Mouse (Mus musculus) kidney, adult 11 months (tissue): ENCODE data around the gene Srcap.

Source experiments
- DNase-seq: peaks from one replicate; pipeline ENCODE4 v3.0.0; 2022

Gene Srcap

DNA sequence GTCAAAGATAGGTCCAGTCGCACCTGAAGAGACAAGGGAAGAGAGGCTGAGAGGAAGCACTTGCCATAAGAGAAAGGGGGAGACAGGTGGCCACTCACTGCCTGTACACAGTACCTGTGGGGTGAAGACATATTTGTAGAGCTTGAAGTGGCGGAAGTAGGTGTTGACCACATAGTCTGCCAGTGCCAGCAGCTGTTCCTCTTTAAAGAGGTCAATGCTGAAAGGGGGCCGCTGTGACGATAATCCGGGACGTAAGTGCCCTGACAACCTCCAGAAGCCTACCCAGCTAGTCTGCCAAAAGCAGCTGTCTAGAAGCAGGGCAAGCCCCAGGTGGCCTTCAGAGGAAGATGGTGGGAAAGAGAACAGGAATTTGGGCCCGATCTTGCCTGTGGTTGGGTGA lies 73.2 kb downstream of the Srcap start:
- DNase-seq = no peak

DNA sequence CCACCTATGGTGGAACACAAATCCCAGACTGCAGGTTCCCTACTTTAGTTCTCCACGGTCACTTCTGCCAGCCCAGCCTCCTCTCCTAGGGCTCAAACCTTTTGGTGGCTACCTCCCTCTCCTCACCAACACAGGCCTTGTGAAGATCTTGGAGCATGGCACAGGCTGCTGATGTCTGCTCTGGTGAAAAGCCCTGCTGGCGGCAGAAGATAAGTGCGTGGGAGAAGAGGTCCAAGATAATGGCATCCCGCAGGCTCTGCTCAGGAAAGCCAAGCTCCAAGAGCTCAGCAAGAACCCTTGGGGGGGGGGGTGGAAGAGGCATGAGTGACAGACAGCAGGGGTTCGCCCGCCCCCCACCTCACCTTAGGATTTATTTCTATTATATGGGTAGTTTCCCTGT lies 74.4 kb downstream of the Srcap start:
- DNase-seq = no peak

DNA sequence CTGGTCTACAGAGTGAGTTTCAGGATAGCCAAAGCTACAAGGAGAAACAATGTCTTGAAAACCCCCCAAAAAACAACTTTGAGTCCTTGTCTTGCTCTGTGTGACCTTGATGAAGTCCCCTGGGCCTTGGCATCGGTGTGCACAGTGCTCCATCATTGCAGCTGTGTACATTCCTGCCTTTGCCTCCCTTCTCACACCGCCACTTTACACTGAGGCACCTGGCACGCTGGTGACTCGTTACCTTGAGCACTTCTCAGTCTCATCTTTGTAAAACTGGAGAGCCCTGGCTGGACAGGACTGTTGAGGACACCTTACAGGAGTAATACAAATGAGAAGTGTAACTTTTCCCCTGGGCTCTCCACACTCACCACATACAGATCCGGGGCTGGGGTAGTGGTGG lies 75.4 kb downstream of the Srcap start:
- DNase-seq = no peak

DNA sequence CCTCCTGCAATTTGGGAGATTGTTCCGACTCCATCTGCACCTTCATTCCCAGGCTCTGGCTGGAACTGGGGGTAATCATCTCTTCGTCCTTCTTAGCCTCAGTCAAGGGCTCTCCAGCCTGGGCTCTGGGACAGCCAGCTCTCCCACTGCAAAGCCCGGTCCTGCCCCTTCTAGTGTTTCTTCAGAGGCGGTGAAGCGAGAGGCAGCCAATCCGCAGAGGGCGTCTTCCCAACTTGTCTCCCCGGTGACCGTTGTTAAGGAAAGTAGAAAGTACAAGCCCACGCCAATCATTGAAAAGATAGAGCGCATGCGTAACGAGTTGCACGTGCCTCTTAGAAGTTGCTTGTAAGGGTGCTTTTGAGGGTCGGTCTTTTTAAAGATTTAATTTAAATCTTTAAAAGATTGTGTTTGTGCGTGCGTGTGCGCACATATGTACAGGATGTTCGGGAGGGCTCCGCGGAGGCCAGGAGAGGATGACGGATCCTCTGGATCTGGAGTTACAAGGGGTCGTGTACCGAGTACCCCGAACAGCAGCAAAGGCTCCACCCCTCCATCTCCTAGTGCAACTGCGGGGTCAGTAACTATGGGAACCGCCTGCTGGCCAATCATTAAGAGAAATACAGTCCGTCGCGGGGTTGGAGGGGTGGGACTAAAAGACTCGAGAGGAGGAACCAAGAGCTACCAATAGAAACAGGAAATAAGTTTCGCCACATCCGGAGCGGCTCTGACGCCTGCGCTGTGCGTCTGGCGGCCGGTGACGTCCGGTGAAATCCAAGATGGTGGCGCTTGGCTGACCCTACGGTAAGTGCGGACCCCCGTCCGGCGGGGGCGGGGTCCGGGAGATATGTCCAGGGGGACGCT lies 76.5 kb downstream of the Srcap start, which contains the start of the genes Ccdc189 and Rnf40:
Ccdc189 (minus strand) TSS at position 585 of the 861 bp plus-strand sequence.
Rnf40 (plus strand) TSS at position 757 of the 861 bp plus-strand sequence.
- peak; percentile 99 for DNase-seq

DNA sequence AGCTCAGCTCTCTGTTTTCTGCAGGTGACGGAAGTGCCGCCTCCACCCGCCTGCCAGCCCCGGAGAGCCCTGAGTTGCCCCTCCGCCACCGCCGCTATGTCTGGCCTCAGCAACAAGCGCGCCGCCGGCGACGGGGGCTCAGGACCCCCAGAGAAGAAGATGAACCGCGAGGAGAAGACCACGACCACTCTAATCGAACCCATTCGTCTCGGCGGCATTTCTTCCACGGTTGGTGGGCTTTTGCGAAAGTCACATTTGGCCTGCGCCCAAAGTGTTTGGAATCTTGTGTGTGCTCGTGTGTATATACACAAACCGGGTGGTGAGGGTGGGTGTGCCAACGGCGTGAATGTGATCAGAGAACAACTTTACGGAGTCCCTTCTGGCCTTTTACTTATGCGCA lies 77.1 kb downstream of the Srcap start:
- DNase-seq = peak; percentile 36

DNA sequence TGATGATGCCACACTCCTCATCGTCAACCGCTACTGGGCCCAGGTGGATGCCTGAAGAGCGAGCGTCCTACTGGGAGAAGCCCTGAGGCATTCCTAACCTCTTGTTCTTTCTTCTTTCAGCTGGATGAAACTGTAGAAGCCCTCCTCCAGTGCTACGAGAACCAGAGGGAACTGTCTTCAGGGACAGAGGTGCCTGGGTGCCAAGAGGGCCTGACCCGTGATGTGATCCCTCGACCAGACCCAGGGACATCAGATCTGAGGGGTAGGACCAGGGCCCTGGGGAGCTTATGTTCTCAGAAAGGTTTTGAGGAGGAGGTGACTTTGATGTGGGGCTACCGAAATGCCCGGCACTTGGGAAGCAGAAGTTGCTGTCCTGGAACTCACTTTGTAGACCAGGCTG lies 77.9 kb downstream of the Srcap start:
- no peak for DNase-seq

GRCm38 (mm10) chr7:127591108-127591507 lies 79.3 kb downstream of the Srcap start:
- no peak for DNase-seq

- DNase-seq = no peak
Observed at GRCm38 (mm10) chr7:127592575-127592974, 80.8 kb downstream of the Srcap start.

DNA sequence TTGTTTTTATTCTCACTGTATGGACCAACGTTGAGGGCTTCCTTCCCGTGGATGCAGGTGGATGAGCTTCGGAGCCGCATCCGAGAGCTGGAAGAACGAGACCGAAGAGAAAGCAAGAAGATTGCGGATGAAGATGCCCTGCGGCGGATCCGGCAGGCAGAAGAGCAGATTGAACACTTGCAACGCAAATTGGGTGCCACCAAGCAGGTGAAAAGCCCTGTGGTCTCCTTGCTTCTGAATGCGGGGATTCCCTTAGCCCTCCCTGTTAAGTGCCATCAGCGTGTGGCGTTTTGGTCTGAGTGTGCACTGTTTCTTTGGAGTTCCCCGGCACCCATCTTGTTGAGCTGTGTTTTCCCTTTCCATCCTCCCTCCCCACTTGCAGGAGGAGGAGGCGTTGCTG lies 85.0 kb downstream of the Srcap start:
- DNase-seq = no peak

GRCm38 (mm10) chr7:127600612-127601011 lies 88.8 kb downstream of the Srcap start:
- no peak for DNase-seq

GRCm38 (mm10) chr7:127601735-127602134 lies 90.0 kb downstream of the Srcap start:
- no peak for DNase-seq

DNA sequence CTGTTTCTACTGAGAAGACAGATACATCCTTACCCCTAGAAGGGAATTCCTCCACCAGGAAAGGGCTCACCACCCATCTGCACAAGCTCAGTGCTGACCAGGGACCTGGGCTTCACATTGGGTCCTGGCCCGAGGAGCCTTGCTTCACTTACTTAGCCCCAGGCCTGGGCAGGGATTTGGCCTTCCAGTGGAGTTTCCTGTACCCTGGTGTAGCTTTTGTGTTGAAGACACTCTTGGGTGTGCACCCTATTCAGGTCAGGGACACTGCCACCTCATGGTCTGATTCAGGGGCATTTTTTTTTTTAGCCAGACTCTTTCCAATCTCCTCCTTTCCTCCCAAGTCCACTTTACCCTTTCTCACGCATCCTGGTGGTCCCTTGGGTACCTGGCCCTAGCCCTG lies 91.1 kb downstream of the Srcap start:
- no peak for DNase-seq

GRCm38 (mm10) chr7:127604256-127604655 lies 92.5 kb downstream of the Srcap start:
- DNase-seq = no peak

DNA sequence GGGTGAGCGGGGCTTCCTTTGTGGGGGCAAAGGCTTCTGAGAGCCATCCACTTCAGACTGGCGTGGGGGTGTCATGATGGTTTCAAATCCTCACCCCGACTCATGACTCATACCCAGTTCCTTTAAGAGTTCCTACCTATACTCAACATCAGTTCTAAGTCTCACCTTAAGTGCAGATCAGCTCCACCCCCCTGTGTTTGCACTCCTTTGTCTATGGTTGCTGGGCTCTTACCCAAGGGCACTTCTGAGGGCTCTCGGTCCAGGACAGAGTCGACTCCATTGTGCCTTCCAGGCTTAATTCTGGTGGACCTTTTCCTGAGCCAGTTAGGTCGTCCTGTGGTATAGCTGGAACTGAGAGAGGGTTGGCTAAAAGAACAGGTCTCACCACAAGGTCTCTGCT lies 95.4 kb downstream of the Srcap start:
- DNase-seq = no peak
